Mouse (Mus musculus): ENCODE results near the gene Mup11. TPM values are rescaled to one million over a fixed set of nuclear protein-coding genes. Genes with fewer than 3 reads are reported as not detected.
"Not testable (repeated sequence)": the region's sequence is repeated elsewhere in the genome, so short reads cannot be mapped to it uniquely, and the experiment has no call there.

The Mup11 gene
- polyA plus RNA-seq (2015; fragmentation: Nextera tagmentation; extraction: Ambion mirVana): not detected in 2 replicates

DNA sequence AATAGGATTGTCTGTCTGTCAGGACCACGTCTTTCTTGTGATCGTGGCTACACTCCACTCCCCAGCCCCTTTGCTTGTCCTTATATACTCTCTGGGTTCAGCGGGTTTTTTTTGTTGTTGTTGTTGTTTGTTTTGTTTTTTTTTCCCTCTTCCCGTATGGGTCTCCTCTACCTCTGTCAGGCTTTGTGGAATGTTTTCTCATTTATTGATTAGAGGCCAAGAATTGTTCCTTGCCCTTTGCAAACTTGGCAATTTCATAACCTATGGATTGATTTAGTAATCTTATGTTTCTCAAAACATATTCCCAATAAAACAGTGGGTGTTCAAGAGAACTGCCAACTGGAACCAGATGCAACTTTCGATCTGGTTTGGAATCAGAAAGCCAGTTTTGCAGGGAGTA is at the start of gene Mup11:
Gene Mup11 (minus strand): TSS at position 101 of the 400 bp plus-strand sequence.
- H3K4me3 ChIP-seq (ENCODE audit: low read length); H3K4me2 ChIP-seq (ENCODE audit: low read depth, low read length); H3K4me1 ChIP-seq (ENCODE audit: control insufficient read depth, insufficient read depth, low read length); H3K27me3 ChIP-seq (replicated peaks; ENCODE audit: control insufficient read depth, insufficient read depth, low read length); H3K9ac ChIP-seq (ENCODE audit: low read depth, low read length); ATAC-seq; H3K9me3 ChIP-seq (ENCODE audit: control insufficient read depth, low read length); H3K27ac ChIP-seq (ENCODE audit: low read length); H3K36me3 ChIP-seq (ENCODE audit: control insufficient read depth, insufficient read depth, low read length): not testable (repeated sequence)
- 87% methylated on average over 3 of the region's 5 CpGs for WGBS

Other genes starting within 250 kb of the Mup11 start
- not detected in 2 replicates for gene Mup9, start 240.5 kb downstream of the Mup11 start, polyA plus RNA-seq (2015; fragmentation: Nextera tagmentation; extraction: Ambion mirVana)
- not detected in 2 replicates for gene Mup1, start 160.5 kb downstream of the Mup11 start, polyA plus RNA-seq (2015; fragmentation: Nextera tagmentation; extraction: Ambion mirVana)
- gene Mup10, start 80.2 kb downstream of the Mup11 start, polyA plus RNA-seq (2015; fragmentation: Nextera tagmentation; extraction: Ambion mirVana): not detected in 2 replicates
- gene Mup12, start 78.9 kb upstream of the Mup11 start, polyA plus RNA-seq (2015; fragmentation: Nextera tagmentation; extraction: Ambion mirVana): not detected in 2 replicates
- gene Mup22, start 159.1 kb upstream of the Mup11 start, polyA plus RNA-seq (2015; fragmentation: Nextera tagmentation; extraction: Ambion mirVana): not detected in 2 replicates